Mouse (Mus musculus) embryo, embryonic 9.5 days (tissue): ENCODE measurements around the gene Col27a1.

Experiments used
- DNase-seq: peaks from one replicate; pipeline ENCODE4 v3.0.0-alpha.2; 2017; ENCODE audit errors: extremely low spot score

Gene Col27a1

DNA sequence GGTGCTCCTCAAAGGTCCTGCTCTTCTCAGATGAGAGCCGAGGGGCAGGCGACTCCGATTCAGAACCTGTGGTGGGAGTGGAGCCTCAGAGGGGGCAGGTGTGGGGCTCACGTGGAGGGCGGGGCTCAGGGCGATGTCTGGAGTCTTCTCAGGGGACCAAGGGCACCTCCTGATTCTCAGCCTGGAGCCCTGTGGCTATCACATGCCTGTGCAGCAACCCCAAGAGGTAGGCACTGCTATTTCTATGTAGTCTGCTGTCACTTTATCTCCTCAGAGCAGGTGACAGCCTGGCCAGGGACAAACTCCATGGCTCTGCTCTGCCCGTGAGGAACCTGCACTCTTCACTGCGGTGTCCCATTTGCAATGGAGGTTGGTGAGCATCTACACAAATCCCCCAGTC lies 159.6 kb downstream of the Col27a1 start:
- DNase-seq = no peak

DNA sequence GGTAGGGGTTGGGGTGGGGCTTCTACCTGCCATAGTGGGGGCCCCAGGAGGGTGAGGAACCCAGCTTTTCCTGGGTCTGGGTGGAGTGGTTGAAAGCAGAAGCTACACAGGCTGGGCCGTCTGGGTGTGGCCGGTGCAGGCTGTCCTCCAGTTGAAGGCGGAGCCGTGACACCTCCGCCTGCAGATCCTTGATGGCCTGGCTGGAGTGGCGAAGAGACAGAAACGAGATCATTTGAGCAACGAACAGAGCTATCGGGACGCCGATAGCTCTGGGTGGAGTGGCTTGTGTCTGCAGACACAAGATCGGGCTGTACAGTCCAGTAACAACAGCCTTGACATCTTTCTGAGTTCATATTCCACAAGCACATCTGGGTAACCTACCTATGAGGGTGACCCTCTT lies 160.5 kb downstream of the Col27a1 start:
- no peak for DNase-seq

DNA sequence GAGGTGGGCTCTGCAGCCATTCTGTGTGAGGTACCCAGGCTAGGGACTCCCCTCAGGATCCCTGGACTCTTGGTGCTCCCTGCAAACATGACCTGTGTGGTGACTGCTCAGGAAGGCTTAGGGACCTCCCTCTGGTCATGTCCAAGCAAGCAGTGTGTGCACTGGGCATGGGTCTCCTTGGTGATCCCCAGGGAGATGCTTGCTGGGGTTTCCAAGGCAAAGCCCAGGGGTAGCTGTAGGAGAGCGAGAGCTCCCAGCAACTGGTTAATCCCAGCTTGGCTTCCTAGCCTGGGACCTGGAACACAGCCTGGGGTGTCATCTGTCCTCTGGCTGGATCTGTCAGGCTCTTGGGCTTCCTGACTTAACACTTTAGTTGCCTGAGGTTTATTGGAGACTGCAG lies 161.6 kb downstream of the Col27a1 start:
- no peak for DNase-seq

DNA sequence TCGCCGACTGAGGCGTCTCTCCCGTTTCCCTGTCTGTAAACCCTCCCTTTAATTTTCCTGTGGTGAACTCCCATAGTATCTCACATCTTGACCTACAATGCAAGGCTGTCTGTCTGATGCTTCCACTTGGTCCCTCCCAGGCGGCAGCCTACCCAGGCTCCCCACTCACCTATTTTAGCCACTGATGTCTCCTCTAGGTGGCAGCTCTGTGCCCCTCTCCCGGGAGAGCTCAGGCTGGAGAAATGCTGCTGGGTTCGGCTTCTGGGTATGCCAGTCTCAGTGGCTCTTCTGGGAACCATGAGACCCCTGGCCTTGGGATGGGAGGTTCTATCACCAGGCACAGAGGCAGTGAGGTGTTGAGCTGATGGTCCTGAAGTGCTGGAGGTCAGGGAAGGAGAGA lies 163.7 kb downstream of the Col27a1 start:
- no peak for DNase-seq

DNA sequence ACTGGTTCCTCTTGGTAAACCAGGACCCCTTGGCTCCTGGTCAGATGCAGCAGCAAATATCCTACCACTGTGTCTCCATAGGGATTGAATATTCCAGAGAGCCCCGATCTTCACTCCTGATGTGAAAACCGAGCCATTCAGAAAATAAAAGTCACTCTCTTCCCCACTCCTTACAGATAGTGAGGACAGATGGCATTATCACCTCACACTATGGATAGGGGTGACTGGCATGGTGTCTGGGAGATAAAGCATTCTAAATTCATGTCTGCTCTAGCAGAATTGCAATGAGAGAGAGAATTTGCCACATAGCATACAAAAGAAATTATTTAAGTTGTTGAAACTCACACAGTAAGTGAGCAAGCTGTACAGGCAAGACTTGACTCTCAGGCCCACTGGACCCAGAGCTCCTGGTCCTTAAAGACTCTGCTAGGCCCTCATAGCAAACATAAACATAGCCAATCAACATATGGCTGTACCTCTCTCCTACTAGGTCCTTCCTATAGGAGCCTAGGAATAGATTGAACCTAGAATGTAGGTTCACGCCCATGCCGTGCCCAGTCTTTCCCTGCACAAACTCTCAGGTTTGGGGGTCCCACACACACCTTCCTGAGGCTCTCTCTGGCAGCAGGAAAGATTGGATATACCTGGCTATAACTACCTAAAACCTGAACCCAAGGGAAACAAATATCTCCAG lies 169.0 kb downstream of the Col27a1 start:
- DNase-seq = no peak

DNA sequence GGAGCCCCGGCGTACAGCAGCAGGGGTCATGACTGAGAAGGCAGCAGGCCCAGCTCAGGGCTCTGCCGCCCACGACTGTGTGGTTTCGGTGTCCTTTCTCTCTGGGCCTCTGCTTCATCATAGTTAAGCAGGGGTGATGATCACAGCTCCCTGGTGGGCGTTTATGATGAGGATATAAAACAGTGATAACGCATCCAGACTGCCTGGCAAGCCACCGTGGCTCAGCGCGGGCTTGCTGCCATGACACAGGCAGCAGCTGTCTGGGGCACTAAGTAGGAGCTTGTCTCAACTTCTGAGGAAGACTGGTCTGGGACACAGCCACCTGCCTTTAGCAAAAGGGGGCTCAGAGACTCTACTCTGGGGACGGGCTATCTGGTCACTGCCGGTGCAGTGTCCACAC lies 169.7 kb downstream of the Col27a1 start:
- DNase-seq = no peak

DNA sequence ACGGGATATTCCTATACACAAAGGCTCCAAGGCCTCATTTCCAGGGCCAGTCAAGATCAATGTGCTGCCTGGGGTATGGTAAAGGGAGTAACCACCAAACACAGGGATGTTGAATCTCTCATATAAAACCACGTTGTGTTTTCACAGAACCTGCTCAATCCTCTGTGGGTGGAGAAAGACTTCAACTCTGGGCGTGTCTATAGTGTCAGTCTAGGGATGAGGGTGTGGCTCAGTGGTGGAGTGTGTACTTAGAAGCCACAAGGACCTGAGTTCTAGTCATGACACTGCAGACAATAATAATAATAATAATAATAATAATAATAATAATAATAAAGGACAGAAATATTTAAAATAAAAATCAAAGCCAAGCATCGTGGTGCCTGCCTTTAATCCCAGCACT lies 170.5 kb downstream of the Col27a1 start:
- DNase-seq = no peak
